Mouse (Mus musculus): ENCODE results near the gene Gm14180. TPM values are rescaled to one million over a fixed set of nuclear protein-coding genes. Genes with fewer than 3 reads are reported as not detected.
"Not testable (repeated sequence)": the region's sequence is repeated elsewhere in the genome, so short reads cannot be mapped to it uniquely, and the experiment has no call there.

Gm14180 gene
- not detected in 2 replicates for polyA plus RNA-seq (2015; fragmentation: Nextera tagmentation; extraction: Ambion mirVana)

- no peaks in the 10 kb centered on the region for H3K4me1 ChIP-seq
- H3K9me3 ChIP-seq = no peaks in the 10 kb centered on the region
- H3K9ac ChIP-seq = no peak within 1 kb of the TSS
- no peak for ATAC-seq (replicated peaks)
- no peaks in the 10 kb centered on the region for H3K27me3 ChIP-seq (replicated peaks)
- no peak within 1 kb of the TSS for H3K4me3 ChIP-seq
- H3K4me2 ChIP-seq = no peak within 1 kb of the TSS
- H3K36me3 ChIP-seq (replicated peaks) = no peaks in the 10 kb centered on the region
- H3K27ac ChIP-seq = no peak within 1 kb of the TSS
- WGBS = 68% methylated on average over 2 of the region's 2 CpGs
Observed at GRCm38 (mm10) chr11:99734190-99734589, at the start of gene Gm14180. Gm14180 (minus strand) TSS chr11:99734290.

DNA sequence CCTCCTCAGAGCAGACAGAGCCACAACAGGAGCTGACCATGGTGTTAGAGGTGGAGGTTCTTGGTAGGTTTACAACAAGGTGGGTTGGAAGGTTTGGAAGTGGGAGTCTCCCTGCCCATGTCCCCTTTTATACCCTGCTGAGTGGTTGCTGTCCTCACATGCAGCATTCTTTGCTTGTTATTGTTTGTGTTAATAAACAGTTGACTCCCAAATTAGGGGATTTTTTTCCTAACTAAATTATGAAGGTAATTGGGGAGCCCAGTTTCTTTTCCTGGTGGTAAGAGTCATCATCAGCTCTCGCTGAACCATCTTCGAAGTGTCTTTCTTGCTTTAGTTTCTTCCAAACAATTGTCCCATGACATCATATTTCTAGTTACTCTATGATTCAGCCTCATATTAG is 46.5 kb upstream of the Gm14180 start, which contains the start of gene Krtap4-8:
Gene Krtap4-8, minus strand, starts transcription at position 101 of the 400 bp plus-strand sequence.
- Histone ChIP-seq H3K9me3 (no peaks in the 10 kb centered on the region), H3K36me3 (replicated peaks) (no peaks in the 10 kb centered on the region), H3K4me1 (no peaks in the 10 kb centered on the region), H3K4me3 (no peak within 1 kb of the TSS), H3K27ac (no peak within 1 kb of the TSS), H3K9ac (no peak within 1 kb of the TSS), H3K4me2 (no peak within 1 kb of the TSS), H3K27me3 (replicated peaks) (no peaks in the 10 kb centered on the region)
- 98% methylated on average over 2 of the region's 2 CpGs for WGBS
- ATAC-seq (replicated peaks) = no peak

- WGBS = 52% methylated on average over 7 of the region's 7 CpGs
- no peak for ATAC-seq (replicated peaks)
- H3K4me3 ChIP-seq = no peak overlapping the region
Observed at GRCm38 (mm10) chr11:99778401-99778800, 44.3 kb upstream of the Gm14180 start.

GRCm38 (mm10) chr11:99772813-99773212 is 38.7 kb upstream of the Gm14180 start, which contains the start of gene Gm11595:
Gm11595 (minus strand) TSS chr11:99772913.
- H3K27me3 ChIP-seq (replicated peaks); H3K4me1 ChIP-seq; H3K36me3 ChIP-seq (replicated peaks); ATAC-seq (replicated peaks); H3K9me3 ChIP-seq; H3K27ac ChIP-seq; H3K4me3 ChIP-seq; H3K4me2 ChIP-seq; H3K9ac ChIP-seq: not testable (repeated sequence)

More at GRCm38 (mm10) chr11:99778401-99778800, 44.3 kb upstream of the Gm14180 start:
- no peaks in the 10 kb centered on the region for H3K4me1 ChIP-seq
- H3K9ac ChIP-seq = no peak overlapping the region
- H3K4me2 ChIP-seq = no peak overlapping the region
- H3K27me3 ChIP-seq (replicated peaks) = no peaks in the 10 kb centered on the region
- H3K9me3 ChIP-seq = no peaks in the 10 kb centered on the region
- no peak overlapping the region for H3K27ac ChIP-seq
- no peaks in the 10 kb centered on the region for H3K36me3 ChIP-seq (replicated peaks)

- no peak overlapping the region for H3K4me3 ChIP-seq
- no peak overlapping the region for H3K4me2 ChIP-seq
- no peak for ATAC-seq (replicated peaks)
- no peaks in the 10 kb centered on the region for H3K36me3 ChIP-seq (replicated peaks)
- H3K27me3 ChIP-seq (replicated peaks) = no peaks in the 10 kb centered on the region
- H3K27ac ChIP-seq = no peak overlapping the region
- H3K4me1 ChIP-seq = no peaks in the 10 kb centered on the region
- no peak overlapping the region for H3K9ac ChIP-seq
- H3K9me3 ChIP-seq = no peaks in the 10 kb centered on the region
- 77% methylated on average over 2 of the region's 2 CpGs for WGBS
Observed at GRCm38 (mm10) chr11:99768410-99768809, 34.3 kb upstream of the Gm14180 start.

- Histone ChIP-seq H3K27ac (no peak overlapping the region), H3K9me3 (no peaks in the 10 kb centered on the region), H3K36me3 (replicated peaks) (no peaks in the 10 kb centered on the region), H3K27me3 (replicated peaks) (no peaks in the 10 kb centered on the region), H3K9ac (no peak overlapping the region), H3K4me1 (no peaks in the 10 kb centered on the region), H3K4me3 (no peak overlapping the region), H3K4me2 (no peak overlapping the region)
- 91% methylated on average over 1 of the region's 1 CpGs for WGBS
- no peak for ATAC-seq (replicated peaks)
Observed at GRCm38 (mm10) chr11:99758877-99759276, 24.8 kb upstream of the Gm14180 start.

DNA sequence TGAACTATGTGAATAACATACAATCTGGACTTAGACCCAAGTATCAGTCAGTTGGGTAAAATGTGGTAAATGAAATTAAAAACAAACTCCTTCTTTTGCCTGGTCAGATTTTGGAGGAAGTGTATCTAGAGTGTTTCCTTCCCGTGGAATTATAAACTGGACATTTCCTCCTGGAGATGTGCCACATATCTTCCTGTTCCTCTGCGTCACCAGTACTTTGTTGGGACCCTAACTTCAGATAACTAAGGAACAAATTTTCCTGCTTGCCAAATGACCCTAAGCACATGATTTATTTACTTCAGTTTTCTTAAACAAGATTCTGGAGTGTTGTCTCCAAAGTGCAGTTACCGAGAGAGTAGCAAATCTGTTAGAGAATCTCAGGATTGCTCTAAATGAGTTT is 9.9 kb upstream of the Gm14180 start:
- Histone ChIP-seq H3K36me3 (replicated peaks) (no peaks in the 10 kb centered on the region), H3K4me1 (no peaks in the 10 kb centered on the region), H3K4me3 (no peak overlapping the region), H3K27me3 (replicated peaks) (0 out of 2 replicates have a peak, but pooled peaks cover 2% of the 10 kb centered on the region), H3K9me3 (no peaks in the 10 kb centered on the region), H3K27ac (no peak overlapping the region), H3K4me2 (no peak overlapping the region), H3K9ac (no peak overlapping the region)
- ATAC-seq (replicated peaks) = no peak
- WGBS = 94% methylated on average over 3 of the region's 3 CpGs

- no peaks in the 10 kb centered on the region for H3K36me3 ChIP-seq (replicated peaks)
- H3K9ac ChIP-seq = no peak overlapping the region
- H3K27me3 ChIP-seq (replicated peaks) = no peaks in the 10 kb centered on the region
- no peaks in the 10 kb centered on the region for H3K4me1 ChIP-seq
- no peak overlapping the region for H3K4me2 ChIP-seq
- H3K4me3 ChIP-seq = no peak overlapping the region
- 91% methylated on average over 2 of the region's 2 CpGs for WGBS
- H3K9me3 ChIP-seq = no peaks in the 10 kb centered on the region
- no peak overlapping the region for H3K27ac ChIP-seq
- ATAC-seq (replicated peaks) = no peak
Observed at GRCm38 (mm10) chr11:99724061-99724460, 10.0 kb downstream of the Gm14180 start.

GRCm38 (mm10) chr11:99718759-99719158 is 15.3 kb downstream of the Gm14180 start:
- no peaks in the 10 kb centered on the region for H3K36me3 ChIP-seq (replicated peaks)
- 89% methylated on average over 1 of the region's 1 CpGs for WGBS
- H3K4me2 ChIP-seq = no peak overlapping the region
- no peak overlapping the region for H3K4me3 ChIP-seq
- H3K27ac ChIP-seq = no peak overlapping the region
- H3K27me3 ChIP-seq (replicated peaks) = no peaks in the 10 kb centered on the region
- no peak for ATAC-seq (replicated peaks)
- H3K4me1 ChIP-seq = no peaks in the 10 kb centered on the region
- no peak overlapping the region for H3K9ac ChIP-seq
- no peaks in the 10 kb centered on the region for H3K9me3 ChIP-seq

- Histone ChIP-seq H3K4me2 (no peak within 1 kb of the TSS), H3K27ac (no peak within 1 kb of the TSS), H3K27me3 (replicated peaks) (no peaks in the 10 kb centered on the region), H3K9me3 (no peaks in the 10 kb centered on the region), H3K9ac (no peak within 1 kb of the TSS), H3K36me3 (replicated peaks) (no peaks in the 10 kb centered on the region), H3K4me1 (no peaks in the 10 kb centered on the region), H3K4me3 (no peak within 1 kb of the TSS)
- WGBS = 76% methylated on average over 1 of the region's 1 CpGs
- no peak for ATAC-seq (replicated peaks)
Observed at GRCm38 (mm10) chr11:99690463-99690862, 43.6 kb downstream of the Gm14180 start, which contains the start of gene Gm14190. Gm14190 (minus strand) TSS chr11:99690740.

DNA sequence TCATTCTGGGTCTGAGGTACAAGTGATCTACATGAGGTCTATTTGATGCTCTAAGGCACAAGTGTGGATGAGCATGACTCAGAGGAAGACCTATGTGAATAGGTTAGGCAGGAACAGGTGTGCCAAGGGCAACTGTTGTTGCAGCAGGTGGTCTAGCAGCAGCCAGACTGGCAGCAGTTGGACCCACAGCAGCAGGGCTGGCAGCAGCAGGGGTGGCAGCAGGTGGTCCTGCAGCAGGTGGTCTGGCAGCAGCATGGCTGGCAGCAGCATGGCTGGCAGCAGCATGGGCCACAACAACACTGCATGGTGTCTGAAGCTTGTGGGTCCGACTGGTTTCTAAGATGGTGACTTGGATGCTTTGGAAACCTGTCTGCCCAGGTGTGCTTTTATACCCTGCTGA is 48.9 kb downstream of the Gm14180 start:
- ATAC-seq (replicated peaks); H3K4me3 ChIP-seq; H3K27me3 ChIP-seq (replicated peaks); H3K27ac ChIP-seq; H3K9ac ChIP-seq; H3K9me3 ChIP-seq; H3K4me1 ChIP-seq; H3K36me3 ChIP-seq (replicated peaks); H3K4me2 ChIP-seq: not testable (repeated sequence)
- 69% methylated on average over 1 of the region's 1 CpGs for WGBS

Data from midbrain, embryonic 15.5 days (tissue).